Mouse (Mus musculus) midbrain, embryonic 11.5 days (tissue): ENCODE measurements around the gene Mdh1. TPM values are rescaled to one million over a fixed set of nuclear protein-coding genes. Genes with fewer than 3 reads are reported as not detected.

ENCODE experiments used
- ATAC-seq: fragments of 200-750 bp; cut with Nextera tagmentation; 2 replicates; pipeline ENCODE4 v1.8.0; 2017; ENCODE audit warnings: moderate TSS enrichment, moderate library complexity; ENCODE audit not compliant: low FRiP score
- DNase-seq: peaks from one replicate; pipeline ENCODE4 v3.0.0; 2015; ENCODE audit warnings: low spot score; ENCODE audit errors: missing footprints
- H3K27ac ChIP-seq: fragments of 300-500 bp; sonication (generic); 2 replicates; pipeline ENCODE4 v1.5.1; 2014; ENCODE audit warnings: low read depth, low read length
- H3K27me3 ChIP-seq: fragments of 300-500 bp; sonication (generic); 2 replicates; pipeline ENCODE4 v1.6.1; 2014; ENCODE audit warnings: mild to moderate bottlenecking, low read length, moderate library complexity, mixed read lengths; ENCODE audit not compliant: control insufficient read depth, insufficient read depth
- H3K36me3 ChIP-seq: fragments of 300-500 bp; sonication (generic); 2 replicates; pipeline ENCODE4 v1.6.1; 2014; ENCODE audit warnings: mild to moderate bottlenecking, low read length, moderate library complexity, mixed read lengths; ENCODE audit not compliant: control insufficient read depth, insufficient read depth
- H3K4me1 ChIP-seq: fragments of 300-500 bp; sonication (generic); 2 replicates; pipeline ENCODE4 v1.6.1; 2014; ENCODE audit warnings: low read length; ENCODE audit not compliant: control insufficient read depth, insufficient read depth
- H3K4me2 ChIP-seq: fragments of 300-500 bp; sonication (generic); 2 replicates; pipeline ENCODE4 v1.6.1; 2014; ENCODE audit warnings: mild to moderate bottlenecking, moderate library complexity
- H3K4me3 ChIP-seq: fragments of 300-500 bp; sonication (generic); 2 replicates; pipeline ENCODE4 v1.5.1; 2014; ENCODE audit warnings: low read depth, low read length
- H3K9ac ChIP-seq: fragments of 300-500 bp; sonication (generic); 2 replicates; pipeline ENCODE4 v1.6.1; 2014; ENCODE audit warnings: low read length
- H3K9me3 ChIP-seq: fragments of 300-500 bp; sonication (generic); 2 replicates; pipeline ENCODE4 v1.6.1; 2016; ENCODE audit warnings: low read length; ENCODE audit not compliant: control insufficient read depth
- WGBS: fragments of 180-500 bp; shearing (Covaris S2); extraction: QIAGEN DNeasy Blood & Tissue Kit; methylation state at CpG from one replicate; pipeline ENCODE4 v1.1.7; 2014; 5-methylcytosine and 5-hydroxymethylcytosine counted together
- polyA plus RNA-seq: library from polyadenylated mRNA; unstranded; fragments of >200 nt; fragmentation: Nextera tagmentation; extraction: Ambion mirVana; gene quantifications from 2 replicates; pipeline ENCODE4 v1.2.1, GENCODE M21; 2014

The Mdh1 gene
- 448 and 455 TPM in 2 replicates for polyA plus RNA-seq

DNA sequence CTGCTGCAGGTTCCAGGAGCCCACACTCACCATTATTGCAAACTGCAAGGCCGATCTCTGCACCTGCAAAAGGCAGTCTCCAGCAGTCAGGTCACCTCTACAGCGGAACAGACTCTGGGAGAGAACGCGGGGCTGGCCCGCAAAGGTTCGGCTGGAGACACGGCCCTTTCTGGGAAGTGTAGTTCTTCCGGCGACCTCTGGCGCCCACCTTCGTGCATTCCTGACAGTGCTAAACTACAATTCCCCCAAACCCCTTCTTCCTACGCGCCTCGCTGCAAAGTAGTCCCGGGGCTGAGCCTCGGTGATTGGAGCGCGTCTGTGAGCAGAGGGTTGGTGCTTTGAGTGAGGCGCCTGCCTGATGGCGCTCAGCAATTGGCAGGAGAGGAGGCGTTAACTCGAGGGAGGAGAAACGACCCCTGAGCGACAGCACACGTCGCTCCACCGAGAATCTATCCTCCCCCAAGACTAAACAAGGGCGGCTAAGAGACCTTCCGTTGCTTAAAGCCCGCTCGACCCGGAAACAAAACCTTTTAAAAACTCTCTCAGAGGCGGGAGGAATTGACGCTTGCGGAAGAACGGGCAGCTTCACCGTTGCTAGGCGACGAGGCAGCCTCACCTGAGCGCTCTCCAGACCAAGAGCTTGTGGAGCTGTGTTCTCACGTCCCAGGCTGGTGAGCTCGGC is at the start of gene Mdh1, which contains the start of gene Wdpcp:
Gene Mdh1, minus strand, starts transcription at position 668 of the 682 bp plus-strand sequence.
Gene Wdpcp, plus strand, starts transcription at position 536 of the 682 bp plus-strand sequence.
- peak within 1 kb of the TSS; percentile 62 for H3K4me2 ChIP-seq
- H3K4me1 ChIP-seq, result peaks cover 9% of the 10 kb centered on the region; the same call in 1 of the 2 replicates
- no peaks in the 10 kb centered on the region for H3K27me3 ChIP-seq
- under 1% methylated on average over 42 of the region's 42 CpGs for WGBS
- H3K4me3 ChIP-seq, result peak within 1 kb of the TSS; percentile 69
- H3K27ac ChIP-seq, result peak within 1 kb of the TSS; percentile 45
- H3K9ac ChIP-seq, result peak within 1 kb of the TSS; percentile 71
- ATAC-seq (peak; percentile 99), DNase-seq (peak; percentile 98)
- H3K36me3 ChIP-seq, result no peaks in the 10 kb centered on the region
- no peaks in the 10 kb centered on the region for H3K9me3 ChIP-seq

DNA sequence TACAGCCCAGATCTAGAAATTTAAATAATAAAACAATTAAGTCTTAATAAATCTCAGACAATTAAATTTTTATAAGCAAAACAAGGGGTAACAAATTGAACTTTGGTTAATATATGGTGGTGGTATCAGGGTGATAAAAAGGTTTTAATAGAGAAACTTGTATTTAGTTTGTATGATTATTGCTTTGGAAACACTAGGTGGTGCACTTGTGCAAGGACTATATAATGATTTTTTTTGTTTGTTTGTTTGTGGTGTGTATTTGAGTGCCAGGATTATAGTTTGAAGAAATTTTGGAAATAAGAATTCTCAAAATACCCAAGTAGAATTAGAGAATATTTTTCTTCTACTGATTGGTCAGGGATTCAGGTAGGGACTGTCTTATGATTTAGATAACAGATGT is 43.7 kb upstream of the Mdh1 start:
- ATAC-seq, result no peak
- no peak overlapping the region for H3K4me2 ChIP-seq
- H3K27me3 ChIP-seq, result no peaks in the 10 kb centered on the region
- no peaks in the 10 kb centered on the region for H3K4me1 ChIP-seq
- no peaks in the 10 kb centered on the region for H3K36me3 ChIP-seq
- no peak for DNase-seq
- no peak overlapping the region for H3K4me3 ChIP-seq
- no peaks in the 10 kb centered on the region for H3K9me3 ChIP-seq
- no peak overlapping the region for H3K9ac ChIP-seq
- no peak overlapping the region for H3K27ac ChIP-seq

DNA sequence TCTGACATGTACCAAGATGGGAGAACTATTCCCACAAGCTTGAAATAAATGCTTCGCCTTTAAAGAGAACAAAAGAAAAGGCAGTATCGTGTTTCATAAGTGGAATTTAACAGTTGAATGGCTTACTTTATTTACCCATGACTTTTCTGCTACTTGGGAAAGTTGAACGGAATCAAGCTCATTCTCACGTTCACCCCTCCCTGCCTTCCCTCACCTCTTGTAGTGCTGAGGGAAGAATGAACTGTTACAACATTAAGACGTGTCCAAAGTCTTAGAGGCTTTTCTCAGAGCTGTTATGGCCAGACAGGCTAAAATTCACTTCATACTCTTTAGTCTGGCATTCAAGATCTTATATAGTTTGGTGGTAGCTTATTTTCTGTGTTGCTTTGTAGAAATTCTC is 30.3 kb upstream of the Mdh1 start:
- H3K9me3 ChIP-seq, result no peaks in the 10 kb centered on the region
- ATAC-seq (no peak), DNase-seq (no peak)
- H3K27ac ChIP-seq, result no peak overlapping the region
- H3K36me3 ChIP-seq, result no peaks in the 10 kb centered on the region
- H3K9ac ChIP-seq, result no peak overlapping the region
- no peak overlapping the region for H3K4me3 ChIP-seq
- H3K4me2 ChIP-seq, result no peak overlapping the region
- 63% methylated on average over 5 of the region's 5 CpGs for WGBS
- no peaks in the 10 kb centered on the region for H3K27me3 ChIP-seq
- H3K4me1 ChIP-seq, result no peaks in the 10 kb centered on the region

DNA sequence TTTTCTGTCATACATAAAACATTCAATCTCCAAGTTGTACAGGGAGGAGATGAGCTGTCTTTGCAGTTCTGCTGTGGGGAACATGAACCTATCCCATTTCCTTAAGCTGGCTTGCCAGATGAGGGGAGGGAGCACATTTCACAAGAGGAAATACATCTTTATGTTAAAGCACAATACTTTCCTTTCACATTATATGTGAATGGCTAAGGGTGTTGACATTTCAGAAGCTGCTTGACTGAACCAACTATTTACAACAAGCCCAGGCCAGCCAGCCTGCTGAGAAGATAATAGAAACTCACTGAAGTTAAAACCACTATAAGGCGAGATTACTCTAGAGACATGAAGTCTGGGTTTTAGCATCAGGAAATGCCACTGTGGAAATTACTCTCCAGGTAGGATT is 11.1 kb upstream of the Mdh1 start:
- WGBS, result 47% methylated on average over 1 of the region's 1 CpGs
- ATAC-seq (no peak), DNase-seq (no peak)
- Histone ChIP-seq H3K9me3 (no peaks in the 10 kb centered on the region), H3K27ac (no peak overlapping the region), H3K27me3 (no peaks in the 10 kb centered on the region), H3K9ac (no peak overlapping the region), H3K36me3 (no peaks in the 10 kb centered on the region), H3K4me1 (no peaks in the 10 kb centered on the region), H3K4me3 (no peak overlapping the region), H3K4me2 (no peak overlapping the region)

DNA sequence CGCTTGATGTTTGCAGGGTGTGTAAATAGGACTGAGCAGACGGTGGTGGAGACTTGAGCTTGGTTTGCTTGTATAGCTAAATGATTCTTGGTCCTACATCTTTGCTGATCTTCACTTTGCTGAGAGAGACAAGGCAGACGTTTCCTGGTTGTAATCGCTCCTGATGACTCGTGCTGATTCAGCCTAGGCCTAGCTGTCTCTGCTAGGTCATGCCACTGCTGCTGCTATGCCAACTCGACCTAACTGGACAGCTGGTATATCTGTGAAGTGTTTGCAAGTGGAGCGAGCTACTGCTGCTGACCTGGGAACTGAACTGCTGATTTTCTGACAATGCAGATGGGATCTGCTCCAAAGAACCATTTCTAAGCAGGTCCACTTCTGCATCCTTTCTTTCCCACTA is 9.3 kb upstream of the Mdh1 start:
- Histone ChIP-seq H3K4me1 (no peaks in the 10 kb centered on the region), H3K4me3 (no peak overlapping the region), H3K27ac (no peak overlapping the region), H3K4me2 (no peak overlapping the region), H3K9me3 (no peaks in the 10 kb centered on the region), H3K9ac (no peak overlapping the region), H3K36me3 (no peaks in the 10 kb centered on the region), H3K27me3 (no peaks in the 10 kb centered on the region)
- 80% methylated on average over 7 of the region's 7 CpGs for WGBS
- ATAC-seq, result no peak
- DNase-seq, result no peak

DNA sequence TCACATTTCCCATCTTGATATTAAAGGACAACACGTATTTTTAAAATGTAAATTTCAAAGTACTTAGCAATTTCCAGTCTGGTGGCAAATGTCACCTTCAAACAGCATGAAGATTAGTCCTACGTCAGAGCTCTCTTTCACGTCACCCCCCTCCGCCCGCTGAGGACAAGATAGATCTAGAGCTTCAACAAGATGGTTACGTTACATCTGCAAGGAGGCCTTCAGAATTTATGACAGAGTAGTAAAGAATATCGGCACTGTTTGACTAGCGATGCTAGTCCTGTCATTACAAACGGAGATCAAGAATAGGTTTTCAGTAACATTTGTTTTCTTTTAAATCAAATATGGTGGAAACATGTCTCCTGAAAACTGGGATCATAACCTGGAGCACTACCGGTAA is 1.2 kb downstream of the Mdh1 start:
- H3K36me3 ChIP-seq, result no peaks in the 10 kb centered on the region
- no peaks in the 10 kb centered on the region for H3K9me3 ChIP-seq
- peak overlapping the region; percentile 62 for H3K4me2 ChIP-seq
- H3K4me1 ChIP-seq, result peaks cover 9% of the 10 kb centered on the region; the same call in 1 of the 2 replicates
- H3K4me3 ChIP-seq, result peak overlapping the region; percentile 69
- WGBS, result 12% methylated on average over 10 of the region's 10 CpGs
- H3K9ac ChIP-seq, result peak overlapping the region; percentile 71
- no peak overlapping the region for H3K27ac ChIP-seq
- ATAC-seq (no peak), DNase-seq (no peak)
- no peaks in the 10 kb centered on the region for H3K27me3 ChIP-seq

DNA sequence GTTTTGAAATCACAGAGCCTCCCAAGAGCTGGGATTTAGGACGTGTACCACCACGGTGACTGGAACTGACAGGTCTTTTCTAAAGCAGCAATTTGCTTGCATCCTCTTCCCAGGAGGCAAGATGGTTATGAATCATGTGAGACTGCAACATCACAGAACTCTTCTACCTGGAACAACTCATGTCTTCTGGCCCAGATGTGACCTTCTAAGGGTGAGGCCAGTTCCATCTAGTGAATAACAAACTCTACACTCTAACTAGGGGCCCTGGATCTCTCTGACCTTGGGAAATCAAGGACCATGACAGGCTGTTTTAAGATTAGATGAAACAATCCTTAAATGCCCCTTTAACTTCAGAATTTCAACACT is 2.1 kb downstream of the Mdh1 start:
- Histone ChIP-seq H3K4me2 (no peak overlapping the region), H3K27me3 (no peaks in the 10 kb centered on the region), H3K9ac (no peak overlapping the region), H3K9me3 (no peaks in the 10 kb centered on the region), H3K36me3 (no peaks in the 10 kb centered on the region), H3K4me3 (no peak overlapping the region), H3K27ac (no peak overlapping the region), H3K4me1 (peaks cover 9% of the 10 kb centered on the region; the same call in 1 of the 2 replicates)
- DNase-seq (peak; percentile 80), ATAC-seq (no peak)
- 75% methylated on average over 2 of the region's 2 CpGs for WGBS

DNA sequence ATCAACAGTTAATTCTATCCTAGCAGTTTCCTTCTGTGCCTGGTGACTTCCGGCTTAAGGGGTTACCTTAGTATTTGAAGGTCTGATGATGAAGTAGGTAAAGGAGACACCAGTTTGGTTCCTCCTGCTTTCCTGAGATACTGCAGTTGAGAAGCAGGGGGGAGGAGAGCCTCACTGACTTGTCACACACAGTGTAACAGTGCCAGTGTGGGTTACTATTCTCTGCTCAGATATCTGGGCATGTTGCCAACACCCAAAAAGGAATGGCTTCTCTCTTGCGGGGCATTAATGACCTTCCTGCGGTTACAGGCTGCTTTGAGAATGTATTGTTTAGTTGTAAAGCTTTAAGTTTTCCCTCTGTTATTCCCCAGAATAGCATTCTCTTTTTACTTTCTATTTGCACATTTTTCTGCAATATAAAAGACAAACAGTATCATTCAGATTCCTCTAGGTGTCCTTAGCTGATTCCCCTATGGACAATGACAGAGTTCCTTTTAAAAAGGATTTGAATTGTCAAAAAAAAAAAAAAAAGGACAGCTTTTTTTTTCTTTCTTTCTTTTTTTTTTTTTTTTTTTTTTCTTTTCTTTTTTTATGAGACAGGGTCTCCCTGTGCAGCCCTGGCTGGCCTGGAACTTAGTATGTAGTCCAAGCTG is 2.6 kb downstream of the Mdh1 start:
- H3K27ac ChIP-seq, result no peak overlapping the region
- no peak for ATAC-seq
- no peaks in the 10 kb centered on the region for H3K9me3 ChIP-seq
- H3K36me3 ChIP-seq, result no peaks in the 10 kb centered on the region
- H3K27me3 ChIP-seq, result no peaks in the 10 kb centered on the region
- no peak overlapping the region for H3K4me2 ChIP-seq
- no peak overlapping the region for H3K4me3 ChIP-seq
- H3K4me1 ChIP-seq, result peaks cover 9% of the 10 kb centered on the region; the same call in 1 of the 2 replicates
- no peak overlapping the region for H3K9ac ChIP-seq
- WGBS, result 83% methylated on average over 3 of the region's 3 CpGs
- peak; percentile 2 for DNase-seq

DNA sequence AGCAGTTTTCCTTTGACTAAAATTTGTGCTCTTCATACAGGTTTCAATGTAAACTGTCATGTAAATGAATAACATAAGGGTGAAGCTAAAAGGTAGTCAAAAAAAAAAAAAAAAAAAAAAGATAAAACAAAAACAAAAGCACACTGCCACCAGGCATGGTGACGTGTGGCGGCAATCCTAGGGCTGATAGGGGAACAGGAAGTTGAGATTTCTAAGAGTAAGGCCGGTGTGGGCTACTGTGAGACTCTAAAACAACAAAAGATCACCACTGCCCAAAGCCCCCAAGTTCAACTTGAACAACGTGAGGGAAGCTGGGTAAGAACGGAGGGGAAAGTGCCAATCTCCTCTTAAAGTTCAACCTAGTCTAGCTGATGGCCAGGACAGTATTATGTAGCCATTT is 3.2 kb downstream of the Mdh1 start:
- DNase-seq (no peak), ATAC-seq (no peak)
- no peaks in the 10 kb centered on the region for H3K27me3 ChIP-seq
- no peak overlapping the region for H3K9ac ChIP-seq
- H3K36me3 ChIP-seq, result no peaks in the 10 kb centered on the region
- H3K27ac ChIP-seq, result no peak overlapping the region
- no peaks in the 10 kb centered on the region for H3K9me3 ChIP-seq
- H3K4me1 ChIP-seq, result peaks cover 9% of the 10 kb centered on the region; the same call in 1 of the 2 replicates
- H3K4me2 ChIP-seq, result no peak overlapping the region
- H3K4me3 ChIP-seq, result no peak overlapping the region
- WGBS, result 87% methylated on average over 5 of the region's 5 CpGs
